Mouse (Mus musculus) heart, embryonic 13.5 days (tissue): Measurements from ENCODE around the gene Olfr836. TPM values are rescaled to one million over a fixed set of nuclear protein-coding genes. Genes with fewer than 3 reads are reported as not detected.
"Not testable (repeated sequence)": the region's sequence is repeated elsewhere in the genome, so short reads cannot be mapped to it uniquely, and the experiment has no call there.

Source experiments
- ATAC-seq: fragments of 200-750 bp; cut with Nextera tagmentation; 2 replicates; pipeline ENCODE4 v1.8.0; 2017; ENCODE audit warnings: moderate TSS enrichment; ENCODE audit not compliant: insufficient number of reproducible peaks, low FRiP score, low TSS enrichment; ENCODE audit errors: extremely low read depth
- H3K27ac ChIP-seq: fragments of 300-500 bp; sonication (generic); replicated peaks from 2 replicates; pipeline ENCODE4 v1.5.1; 2015; ENCODE audit warnings: moderate library complexity, mild to moderate bottlenecking, inconsistent platforms
- H3K27me3 ChIP-seq: fragments of 300-500 bp; sonication (generic); replicated peaks from 2 replicates; pipeline ENCODE4 v1.6.1; 2015; ENCODE audit warnings: mild to moderate bottlenecking, inconsistent platforms
- H3K36me3 ChIP-seq: fragments of 300-500 bp; sonication (generic); 2 replicates; pipeline ENCODE4 v1.6.1; 2015; ENCODE audit warnings: mild to moderate bottlenecking, inconsistent platforms
- H3K4me1 ChIP-seq: fragments of 300-500 bp; sonication (generic); 2 replicates; pipeline ENCODE4 v1.6.1; 2015; ENCODE audit warnings: inconsistent platforms
- H3K4me2 ChIP-seq: fragments of 300-500 bp; sonication (generic); 2 replicates; pipeline ENCODE4 v1.6.1; 2015; ENCODE audit warnings: inconsistent platforms, mild to moderate bottlenecking, moderate library complexity
- H3K4me3 ChIP-seq: fragments of 300-500 bp; sonication (generic); 2 replicates; pipeline ENCODE4 v1.5.1; 2015; ENCODE audit warnings: moderate library complexity, mild to moderate bottlenecking, inconsistent platforms
- H3K9ac ChIP-seq: fragments of 300-500 bp; sonication (generic); 2 replicates; pipeline ENCODE4 v1.6.1; 2015; ENCODE audit warnings: inconsistent platforms, mild to moderate bottlenecking, moderate library complexity
- H3K9me3 ChIP-seq: fragments of 300-500 bp; sonication (generic); 2 replicates; pipeline ENCODE4 v1.6.1; 2016; ENCODE audit warnings: inconsistent platforms
- WGBS: fragments of 180-500 bp; shearing (Covaris S2); methylation state at CpG from one replicate; pipeline ENCODE4 v1.1.7; 2015; ENCODE audit warnings: mixed read lengths; 5-methylcytosine and 5-hydroxymethylcytosine counted together
- polyA plus RNA-seq: library from polyadenylated mRNA; unstranded; fragments of >200 nt; fragmentation: Nextera tagmentation; extraction: Ambion mirVana; gene quantifications from 2 replicates; pipeline ENCODE4 v1.2.1, GENCODE M21; 2015

The Olfr836 gene
- polyA plus RNA-seq: not detected in 2 replicates

- no peak for ATAC-seq
- Histone ChIP-seq H3K36me3 (no peaks in the 10 kb centered on the region), H3K27ac (no peak within 1 kb of the TSS), H3K4me3 (no peak within 1 kb of the TSS), H3K4me2 (no peak within 1 kb of the TSS), H3K27me3 (no peaks in the 10 kb centered on the region), H3K4me1 (no peaks in the 10 kb centered on the region), H3K9me3 (no peaks in the 10 kb centered on the region), H3K9ac (no peak within 1 kb of the TSS)
Measured at GRCm38 (mm10) chr9:19120082-19120481, at the start of gene Olfr836. Gene Olfr836, plus strand, starts transcription at chr9:19120382.

- Histone ChIP-seq H3K4me1 (no peaks in the 10 kb centered on the region), H3K27ac (no peak overlapping the region), H3K36me3 (no peaks in the 10 kb centered on the region), H3K9ac (no peak overlapping the region), H3K27me3 (no peaks in the 10 kb centered on the region), H3K4me2 (no peak overlapping the region), H3K9me3 (no peaks in the 10 kb centered on the region; the same call in 1 of the 2 replicates), H3K4me3 (no peak overlapping the region)
- WGBS: 23% methylated on average over 3 of the region's 3 CpGs
- ATAC-seq: no peak
Measured at GRCm38 (mm10) chr9:19084986-19085385, 35.2 kb upstream of the Olfr836 start.

- not testable (repeated sequence) for ATAC-seq, H3K4me2 ChIP-seq, H3K4me1 ChIP-seq, H3K36me3 ChIP-seq, H3K9me3 ChIP-seq, H3K4me3 ChIP-seq, H3K27ac ChIP-seq, H3K9ac ChIP-seq, H3K27me3 ChIP-seq
- 33% methylated on average over 6 of the region's 6 CpGs for WGBS
Measured at GRCm38 (mm10) chr9:19092889-19093753, 27.1 kb upstream of the Olfr836 start.

- Histone ChIP-seq H3K4me2 (no peak overlapping the region), H3K36me3 (no peaks in the 10 kb centered on the region), H3K9ac (no peak overlapping the region), H3K27ac (no peak overlapping the region), H3K27me3 (no peaks in the 10 kb centered on the region), H3K4me1 (no peaks in the 10 kb centered on the region), H3K4me3 (no peak overlapping the region), H3K9me3 (peaks cover 9% of the 10 kb centered on the region; the same call in 1 of the 2 replicates)
- ATAC-seq: no peak
- 84% methylated on average over 4 of the region's 4 CpGs for WGBS
Measured at GRCm38 (mm10) chr9:19097286-19097685, 22.9 kb upstream of the Olfr836 start.

- no peak for ATAC-seq
- H3K4me3 ChIP-seq: no peak within 1 kb of the TSS
- no peak within 1 kb of the TSS for H3K4me2 ChIP-seq
- H3K27ac ChIP-seq: no peak within 1 kb of the TSS
- H3K4me1 ChIP-seq: no peaks in the 10 kb centered on the region
- no peaks in the 10 kb centered on the region for H3K27me3 ChIP-seq
- H3K9ac ChIP-seq: no peak within 1 kb of the TSS
- no peaks in the 10 kb centered on the region for H3K9me3 ChIP-seq
- WGBS: 63% methylated on average over 1 of the region's 1 CpGs
- H3K36me3 ChIP-seq: no peaks in the 10 kb centered on the region
Measured at GRCm38 (mm10) chr9:19136017-19136416, 15.8 kb downstream of the Olfr836 start, which contains the start of gene Olfr837. Gene Olfr837, plus strand, starts transcription at chr9:19136317.

Other genes starting within 250 kb of the Olfr836 start
- not detected in 2 replicates for gene Olfr830, start 245.7 kb upstream of the Olfr836 start, polyA plus RNA-seq
- gene Olfr832, start 183.3 kb upstream of the Olfr836 start, polyA plus RNA-seq: not detected in 2 replicates
- not detected in 2 replicates for gene Olfr834, start 132.4 kb upstream of the Olfr836 start, polyA plus RNA-seq
- not detected in 2 replicates for gene Olfr835, start 87.6 kb upstream of the Olfr836 start, polyA plus RNA-seq
- gene Olfr837, start 15.9 kb downstream of the Olfr836 start, polyA plus RNA-seq: not detected in 2 replicates
- gene Olfr839-ps1, start 56.9 kb downstream of the Olfr836 start, polyA plus RNA-seq: not detected in 2 replicates
- gene Olfr843, start 131.6 kb downstream of the Olfr836 start, polyA plus RNA-seq: not detected in 2 replicates
- not detected in 2 replicates for gene Olfr844, start 196.0 kb downstream of the Olfr836 start, polyA plus RNA-seq
- not detected in 2 replicates for gene Olfr845, start 216.1 kb downstream of the Olfr836 start, polyA plus RNA-seq
- not detected in 2 replicates for gene Olfr846, start 243.6 kb downstream of the Olfr836 start, polyA plus RNA-seq